ENCODE assay signal across 18 mouse cellular contexts in genomic region chr16:96025244-96025643, GRCm38 (mm10). TPM values are rescaled to one million over a fixed set of nuclear protein-coding genes. Genes with fewer than 3 reads are reported as not detected.
A peak's percentile ranks its signal among the peaks of the same experiment; 100 is the strongest.
DNase-seq lines count a peak whose midpoint lies in the region; ATAC-seq and TF ChIP-seq lines count a peak whose summit lies in the region.
"Had no signal": no experiment of that assay in that cellular context is flagged by ENCODE, and none has a peak within 500 bp of the region (broad histone marks: within the 10 kb centered on the region; RNA-seq: fewer than 3 reads in every experiment).

No protein-coding gene starts in this region.

- H3K27ac ChIP-seq in intestine, postnatal 0 days (ENCODE audit: low read depth, low read length): no peak overlapping the region
- no peak overlapping the region for H3K27ac ChIP-seq in intestine, embryonic 15.5 days
- no peak overlapping the region for H3K27ac ChIP-seq in midbrain, postnatal 0 days (ENCODE audit: low read depth, low read length)
- no peak overlapping the region for H3K27ac ChIP-seq in midbrain, embryonic 13.5 days
- H3K27ac ChIP-seq in MEL (ENCODE audit: control insufficient read depth, low read depth, low read length): no peak overlapping the region
- no peak overlapping the region for H3K27ac ChIP-seq in hindbrain, embryonic 12.5 days
- H3K27ac ChIP-seq in thymus, adult 2 months (ENCODE audit: control insufficient read depth, insufficient read depth, low read length): no peak overlapping the region
- H3K27ac ChIP-seq: embryonic facial prominence, embryonic 10.5 days; hindbrain, embryonic 13.5 days; kidney, embryonic 15.5 days; limb, embryonic 15.5 days had no signal

- no peak overlapping the region for H3K9ac ChIP-seq in intestine, postnatal 0 days (ENCODE audit: low read depth, low read length)
- no peak overlapping the region for H3K9ac ChIP-seq in intestine, embryonic 15.5 days
- H3K9ac ChIP-seq in midbrain, postnatal 0 days (replicated peaks; ENCODE audit: low read length, poor library complexity, severe bottlenecking): no peak overlapping the region
- H3K9ac ChIP-seq in midbrain, embryonic 13.5 days (replicated peaks): no peak overlapping the region
- no peak overlapping the region for H3K9ac ChIP-seq in MEL (ENCODE audit: control insufficient read depth, low read depth, low read length, poor library complexity, severe bottlenecking)
- H3K9ac ChIP-seq in hindbrain, embryonic 12.5 days: no peak overlapping the region
- H3K9ac ChIP-seq: hindbrain, embryonic 13.5 days; kidney, embryonic 15.5 days; limb, embryonic 15.5 days had no signal

- ATAC-seq in intestine, postnatal 0 days: no peak
- ATAC-seq in intestine, embryonic 15.5 days: no peak
- ATAC-seq in midbrain, postnatal 0 days (ENCODE audit: low FRiP score): no peak
- ATAC-seq in midbrain, embryonic 13.5 days: no peak
- ATAC-seq in megakaryocyte progenitor cell, adult 5-6 weeks (replicated peaks; ENCODE audit: poor library complexity): 0 out of 2 replicates have a peak, but pooled peaks have one; percentile 31
- no peak for ATAC-seq in hindbrain, embryonic 12.5 days (ENCODE audit: low FRiP score)

- H3K79me2 ChIP-seq in MEL (ENCODE audit: control insufficient read depth, insufficient read depth, low read length, poor library complexity): no peaks in the 10 kb centered on the region

- TF ChIP-seq POLR2A in MEL (IDR thresholded peaks at IDR 0.05; ENCODE audit: control insufficient read depth in 1 of 2, insufficient read depth in 1 of 2, low read depth in 1 of 2, low read length in 2 of 2, poor library complexity in 1 of 2): no peak
- TF ChIP-seq POLR2A in thymus, adult 2 months (IDR thresholded peaks at IDR 0.05; ENCODE audit: control insufficient read depth, extremely low read depth, insufficient read depth, low read length, poor library complexity): no peak

- 73% methylated on average over 3 of the region's 3 CpGs for WGBS in intestine, postnatal 0 days
- 81% methylated on average over 3 of the region's 3 CpGs for WGBS in intestine, embryonic 15.5 days
- WGBS in midbrain, postnatal 0 days: 85% methylated on average over 3 of the region's 3 CpGs
- 92% methylated on average over 3 of the region's 3 CpGs for WGBS in midbrain, embryonic 13.5 days
- WGBS in hindbrain, embryonic 12.5 days: 91% methylated on average over 3 of the region's 3 CpGs
- 87% methylated on average over 3 of the region's 3 CpGs for WGBS in thymus, adult 2 months

- DNase-seq in midbrain, postnatal 0 days (ENCODE audit: low spot score): peak; percentile 13
- DNase-seq in MEL (ENCODE audit: low read depth, low spot score): peak; percentile 20
- DNase-seq in thymus, adult 2 months: no peak
- DNase-seq: adrenal gland, postnatal 10 days; cerebellum, adult 11-12 months; cerebellum, postnatal 36 days; heart, adult 11 months; lung, postnatal 14 days; thymus, postnatal 4 days had no signal

- TF ChIP-seq RAD21 in MEL (IDR thresholded peaks at IDR 0.05; ENCODE audit: low read depth, low read length): no peak

- H3K4me1 ChIP-seq in intestine, postnatal 0 days (replicated peaks; ENCODE audit: control insufficient read depth, insufficient read depth, low read length): no peaks in the 10 kb centered on the region
- H3K4me1 ChIP-seq in intestine, embryonic 15.5 days (replicated peaks): no peaks in the 10 kb centered on the region
- no peaks in the 10 kb centered on the region for H3K4me1 ChIP-seq in midbrain, postnatal 0 days (ENCODE audit: insufficient read depth, low read length)
- no peaks in the 10 kb centered on the region for H3K4me1 ChIP-seq in midbrain, embryonic 13.5 days (replicated peaks)
- H3K4me1 ChIP-seq in MEL (ENCODE audit: control insufficient read depth in 1 of 2, insufficient read depth in 2 of 2, low read length in 2 of 2): no peaks in the 10 kb centered on the region
- no peaks in the 10 kb centered on the region for H3K4me1 ChIP-seq in hindbrain, embryonic 12.5 days
- no peaks in the 10 kb centered on the region for H3K4me1 ChIP-seq in thymus, adult 2 months (replicated peaks; ENCODE audit: control insufficient read depth, insufficient read depth, low read length)
- H3K4me1 ChIP-seq: embryonic facial prominence, embryonic 10.5 days; hindbrain, embryonic 13.5 days; kidney, embryonic 15.5 days; limb, embryonic 15.5 days had no signal

- no peaks in the 10 kb centered on the region for H3K27me3 ChIP-seq in intestine, postnatal 0 days (replicated peaks; ENCODE audit: control insufficient read depth, insufficient read depth, low read length)
- H3K27me3 ChIP-seq in intestine, embryonic 15.5 days (replicated peaks): no peaks in the 10 kb centered on the region
- H3K27me3 ChIP-seq in midbrain, postnatal 0 days (ENCODE audit: insufficient read depth, low read length): no peaks in the 10 kb centered on the region
- no peaks in the 10 kb centered on the region for H3K27me3 ChIP-seq in midbrain, embryonic 13.5 days
- no peaks in the 10 kb centered on the region for H3K27me3 ChIP-seq in MEL (ENCODE audit: control insufficient read depth in 1 of 2, insufficient read depth in 2 of 2, low read length in 2 of 2)
- H3K27me3 ChIP-seq in hindbrain, embryonic 12.5 days: no peaks in the 10 kb centered on the region
- no peaks in the 10 kb centered on the region for H3K27me3 ChIP-seq in thymus, adult 2 months (ENCODE audit: control insufficient read depth, insufficient read depth, low read length)
- H3K27me3 ChIP-seq: hindbrain, embryonic 13.5 days; kidney, embryonic 15.5 days; limb, embryonic 15.5 days had no signal

- peaks cover 76% of the 10 kb centered on the region for H3K36me3 ChIP-seq in intestine, postnatal 0 days (ENCODE audit: control insufficient read depth, insufficient read depth)
- H3K36me3 ChIP-seq in intestine, embryonic 15.5 days: peaks cover 46% of the 10 kb centered on the region
- H3K36me3 ChIP-seq in midbrain, postnatal 0 days (ENCODE audit: insufficient read depth, low read length): peaks cover 65% of the 10 kb centered on the region
- H3K36me3 ChIP-seq in midbrain, embryonic 13.5 days: peaks cover 88% of the 10 kb centered on the region
- H3K36me3 ChIP-seq in MEL (ENCODE audit: control insufficient read depth in 1 of 2, insufficient read depth in 2 of 2, low read length in 2 of 2): peaks cover 0 to 5% of the 10 kb centered on the region in 2 experiments; a peak in 2 of 4 replicates
- peaks cover 86% of the 10 kb centered on the region for H3K36me3 ChIP-seq in hindbrain, embryonic 12.5 days
- peaks cover 82% of the 10 kb centered on the region for H3K36me3 ChIP-seq in thymus, adult 2 months (ENCODE audit: control insufficient read depth, insufficient read depth, low read length)

- H3K9me3 ChIP-seq in intestine, postnatal 0 days (ENCODE audit: control insufficient read depth): no peaks in the 10 kb centered on the region
- H3K9me3 ChIP-seq in intestine, embryonic 15.5 days: no peaks in the 10 kb centered on the region
- H3K9me3 ChIP-seq in midbrain, postnatal 0 days (ENCODE audit: low read length): no peaks in the 10 kb centered on the region
- no peaks in the 10 kb centered on the region for H3K9me3 ChIP-seq in midbrain, embryonic 13.5 days
- no peaks in the 10 kb centered on the region for H3K9me3 ChIP-seq in MEL (replicated peaks; ENCODE audit: insufficient read depth, low read length)
- H3K9me3 ChIP-seq in hindbrain, embryonic 12.5 days (replicated peaks): no peaks in the 10 kb centered on the region
- H3K9me3 ChIP-seq: embryonic facial prominence, embryonic 10.5 days; hindbrain, embryonic 13.5 days; kidney, embryonic 15.5 days; limb, embryonic 15.5 days had no signal

- H3K4me2 ChIP-seq in intestine, postnatal 0 days (replicated peaks; ENCODE audit: low read depth): no peak overlapping the region
- no peak overlapping the region for H3K4me2 ChIP-seq in intestine, embryonic 15.5 days (replicated peaks)
- H3K4me2 ChIP-seq in midbrain, postnatal 0 days (ENCODE audit: low read depth, low read length, poor library complexity, severe bottlenecking): no peak overlapping the region
- H3K4me2 ChIP-seq in midbrain, embryonic 13.5 days (replicated peaks): no peak overlapping the region
- H3K4me2 ChIP-seq in hindbrain, embryonic 12.5 days (replicated peaks): no peak overlapping the region
- H3K4me2 ChIP-seq: hindbrain, embryonic 13.5 days; kidney, embryonic 15.5 days; limb, embryonic 15.5 days had no signal

- H3K4me3 ChIP-seq in intestine, postnatal 0 days (ENCODE audit: low read depth, low read length): no peak overlapping the region
- H3K4me3 ChIP-seq in intestine, embryonic 15.5 days (replicated peaks): no peak overlapping the region
- no peak overlapping the region for H3K4me3 ChIP-seq in midbrain, postnatal 0 days (ENCODE audit: low read depth, low read length)
- H3K4me3 ChIP-seq in midbrain, embryonic 13.5 days (replicated peaks): no peak overlapping the region
- no peak overlapping the region for H3K4me3 ChIP-seq in MEL (ENCODE audit: control insufficient read depth in 1 of 2, insufficient read depth in 1 of 2, low read depth in 2 of 2, low read length in 2 of 2)
- no peak overlapping the region for H3K4me3 ChIP-seq in hindbrain, embryonic 12.5 days
- H3K4me3 ChIP-seq in thymus, adult 2 months (ENCODE audit: control insufficient read depth, insufficient read depth, low read length): no peak overlapping the region
- H3K4me3 ChIP-seq: embryonic facial prominence, embryonic 10.5 days; hindbrain, embryonic 13.5 days; kidney, embryonic 15.5 days; limb, embryonic 15.5 days had no signal

- TF ChIP-seq EP300 in MEL (IDR thresholded peaks at IDR 0.05; ENCODE audit: low read depth in 1 of 2, low read length in 2 of 2): no peak

- TF ChIP-seq CTCF in intestine, postnatal 0 days (IDR thresholded peaks at IDR 0.05; ENCODE audit: low read depth): peak; percentile 37
- TF ChIP-seq CTCF in midbrain, postnatal 0 days (IDR thresholded peaks at IDR 0.05): peak; percentile 59
- TF ChIP-seq CTCF in MEL (IDR thresholded peaks at IDR 0.05 in 2 of 3, conservative IDR thresholded peaks at IDR 0.05 in 1 of 3; ENCODE audit: control insufficient read depth in 1 of 3, insufficient read depth in 1 of 3, low read depth in 2 of 3, low read length in 3 of 3, poor library complexity in 1 of 3, severe bottlenecking in 1 of 3): peak in 1 of 3 experiments; percentile 42; a peak in 2 of 6 replicates
- TF ChIP-seq CTCF in thymus, adult 2 months (IDR thresholded peaks at IDR 0.05; ENCODE audit: borderline replicate concordance, control insufficient read depth, extremely low read depth, insufficient read depth, low read length, poor library complexity): no peak

RNA-seq across cellular contexts. Expression of gene Psmg1, which starts 34.5 kb away (rescaled TPM):
- 31.0 and 32.2 TPM in 2 replicates for polyA plus RNA-seq in intestine, postnatal 0 days (2015; fragmentation: Nextera tagmentation; extraction: Ambion mirVana)
- polyA plus RNA-seq in intestine, embryonic 15.5 days (2015; fragmentation: Nextera tagmentation; extraction: Ambion mirVana): 90.2 and 94.8 TPM in 2 replicates
- total RNA-seq in midbrain, postnatal 0 days (2014; rRNA removed): 25.4 and 27.3 TPM in 2 replicates
- 50.9 and 53.7 TPM in 2 replicates for polyA plus RNA-seq in midbrain, postnatal 0 days (2015; fragmentation: Nextera tagmentation; extraction: Ambion mirVana)
- polyA plus RNA-seq in midbrain, embryonic 13.5 days (2015; fragmentation: Nextera tagmentation; extraction: Ambion mirVana): 58.0 and 58.5 TPM in 2 replicates
- total RNA-seq in MEL (2012; rRNA removed): 112 and 115 TPM in 2 replicates
- 100 to 1,000 TPM in 1 of 2 experiments, not detected in 1; 169 TPM for polyA plus RNA-seq in MEL (2012; ENCODE audit: insufficient read depth in 1 of 2, insufficient read length in 2 of 2, low read depth in 1 of 2, low replicate concordance in 2 of 2, missing spikeins in 1 of 2)
- 66.7 and 70.7 TPM in 2 replicates for total RNA-seq in megakaryocyte progenitor cell, adult 5-6 weeks (2015)
- 83.0 and 104 TPM in 2 replicates for total RNA-seq in megakaryocyte progenitor cell, adult 5-6 weeks (2017)
- 66.3 and 70.5 TPM in 2 replicates for polyA plus RNA-seq in hindbrain, embryonic 12.5 days (2016; fragmentation: Nextera tagmentation; extraction: Ambion mirVana)
- 31.1 and 35.9 TPM in 2 replicates for polyA plus RNA-seq in thymus, adult 2 months (2012; rRNA removed)

RNA-seq across cellular contexts. Expression of gene Brwd1, which starts 57.1 kb away (rescaled TPM):
- 19.9 and 23.3 TPM in 2 replicates for polyA plus RNA-seq in intestine, postnatal 0 days (2015; fragmentation: Nextera tagmentation; extraction: Ambion mirVana)
- polyA plus RNA-seq in intestine, embryonic 15.5 days (2015; fragmentation: Nextera tagmentation; extraction: Ambion mirVana): 62.3 and 64.7 TPM in 2 replicates
- total RNA-seq in midbrain, postnatal 0 days (2014; rRNA removed): 151 and 186 TPM in 2 replicates
- 169 and 173 TPM in 2 replicates for polyA plus RNA-seq in midbrain, postnatal 0 days (2015; fragmentation: Nextera tagmentation; extraction: Ambion mirVana)
- 287 and 303 TPM in 2 replicates for polyA plus RNA-seq in midbrain, embryonic 13.5 days (2015; fragmentation: Nextera tagmentation; extraction: Ambion mirVana)
- 33.7 and 41.0 TPM in 2 replicates for total RNA-seq in MEL (2012; rRNA removed)
- polyA plus RNA-seq in MEL (2012; ENCODE audit: insufficient read depth in 1 of 2, insufficient read length in 2 of 2, low read depth in 1 of 2, low replicate concordance in 2 of 2, missing spikeins in 1 of 2): 10 to 100 TPM; 27.1 to 77.1 TPM
- 34.2 and 45.1 TPM in 2 replicates for total RNA-seq in megakaryocyte progenitor cell, adult 5-6 weeks (2015)
- total RNA-seq in megakaryocyte progenitor cell, adult 5-6 weeks (2017): 33.5 and 75.6 TPM in 2 replicates
- 219 and 232 TPM in 2 replicates for polyA plus RNA-seq in hindbrain, embryonic 12.5 days (2016; fragmentation: Nextera tagmentation; extraction: Ambion mirVana)
- 48.5 and 62.1 TPM in 2 replicates for polyA plus RNA-seq in thymus, adult 2 months (2012; rRNA removed)
